In the genomic region with DNA sequence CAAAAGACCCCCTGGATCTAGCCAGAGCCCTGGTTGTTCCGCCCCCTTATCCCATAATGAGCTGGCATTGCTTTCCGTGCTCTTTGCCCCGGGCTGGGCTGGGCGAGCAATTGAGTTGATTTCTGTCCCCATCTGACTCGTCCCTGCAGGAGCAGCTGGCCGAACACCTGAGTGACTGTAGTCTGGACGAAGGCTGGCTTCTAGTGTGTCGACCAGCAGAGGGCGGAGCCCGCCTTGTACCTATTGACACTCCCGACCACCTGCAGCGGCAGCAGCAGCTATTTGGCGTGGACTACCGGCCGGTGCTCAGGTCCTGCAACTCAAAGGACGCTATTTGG, we compare ENCODE assay signal across 8 mouse cellular contexts. TPM values are rescaled to one million over a fixed set of nuclear protein-coding genes. Genes with fewer than 3 reads are reported as not detected.
DNase-seq lines count a peak whose midpoint lies in the region; ATAC-seq and TF ChIP-seq lines count a peak whose summit lies in the region.

No protein-coding gene starts in this region.

- peak; percentile 43 for TF ChIP-seq CTCF in left cerebral cortex, adult 2 months (IDR thresholded peaks at IDR 0.05)

- no peak for DNase-seq in left cerebral cortex, adult 2 months (ENCODE audit: extremely low spot score in 1 of 2, low spot score in 2 of 2)
- no peak for DNase-seq in left cerebral cortex, adult 9 months (ENCODE audit: low spot score in 2 of 2)
- peak; percentile 87 for DNase-seq in heart, embryonic 10.5 days (ENCODE audit: low spot score)
- DNase-seq in lung, postnatal 14 days: peak; percentile 51
- DNase-seq in skeletal muscle tissue, adult 2 months (ENCODE audit: low read depth, low spot score): peak; percentile 43
- no peak for DNase-seq in T-cell, adult 2 months (ENCODE audit: low spot score)

- no peaks in the 10 kb centered on the region for H3K9me3 ChIP-seq in heart, embryonic 10.5 days
- no peaks in the 10 kb centered on the region for H3K9me3 ChIP-seq in kidney, embryonic 16.5 days (ENCODE audit: low read length)

- peak overlapping the region; percentile 72; the same call in 1 of the 2 replicates for H3K27ac ChIP-seq in left cerebral cortex, adult 2 months
- H3K27ac ChIP-seq in heart, embryonic 10.5 days: peak overlapping the region; percentile 83
- H3K27ac ChIP-seq in kidney, embryonic 16.5 days (ENCODE audit: low read length): peak overlapping the region; percentile 75

- peak overlapping the region; percentile 98 for H3K4me2 ChIP-seq in kidney, embryonic 16.5 days (replicated peaks; ENCODE audit: low read depth, low read length)

- 0 out of 2 replicates have a peak, but pooled peaks have one; percentile 2 for ATAC-seq in common myeloid progenitor, adult 5-6 weeks (replicated peaks; ENCODE audit: low read depth, poor library complexity, severe bottlenecking)
- peak; percentile 28 for ATAC-seq in kidney, embryonic 16.5 days (ENCODE audit: low FRiP score, low TSS enrichment)

- 0 out of 2 replicates have a peak, but pooled peaks cover 10% of the 10 kb centered on the region for H3K27me3 ChIP-seq in heart, embryonic 10.5 days (ENCODE audit: insufficient read depth, poor library complexity, severe bottlenecking)
- H3K27me3 ChIP-seq in kidney, embryonic 16.5 days (ENCODE audit: insufficient read depth, low read length): no peaks in the 10 kb centered on the region

- H3K4me3 ChIP-seq in left cerebral cortex, adult 2 months: peak overlapping the region; percentile 99
- H3K4me3 ChIP-seq in heart, embryonic 10.5 days: peak overlapping the region; percentile 96
- H3K4me3 ChIP-seq in kidney, embryonic 16.5 days (ENCODE audit: low read length): peak overlapping the region; percentile 89

- under 1% methylated on average over 16 of the region's 16 CpGs for WGBS in heart, embryonic 10.5 days
- 0% methylated on average over 16 of the region's 16 CpGs for WGBS in kidney, embryonic 16.5 days

- peaks cover 26% of the 10 kb centered on the region for H3K4me1 ChIP-seq in heart, embryonic 10.5 days
- peaks cover 23% of the 10 kb centered on the region for H3K4me1 ChIP-seq in kidney, embryonic 16.5 days (ENCODE audit: insufficient read depth, low read length)

- intact Hi-C loops in left cerebral cortex, adult 2 months (cut with DNase I): loop anchor here (2.0 to 10.0 kb wide), 3 partner anchors 23 to 851 kb away; partner anchors contain the start of gene Eif2b3

- peak overlapping the region; percentile 83 for H3K9ac ChIP-seq in kidney, embryonic 16.5 days (replicated peaks; ENCODE audit: low read length)

- H3K36me3 ChIP-seq in heart, embryonic 10.5 days: peaks cover 26% of the 10 kb centered on the region
- peaks cover 12% of the 10 kb centered on the region; the same call in 1 of the 2 replicates for H3K36me3 ChIP-seq in kidney, embryonic 16.5 days (ENCODE audit: insufficient read depth, low read length)

RNA-seq across cellular contexts. Expression of gene Hectd3, which starts 0.7 kb away (rescaled TPM):
- 10 to 100 TPM; 41.9 to 43.6 TPM for total RNA-seq in left cerebral cortex, adult 2 months (2021)
- 11.0 and 13.2 TPM in 2 replicates for total RNA-seq in common myeloid progenitor, adult 5-6 weeks (2017)
- 6.6 and 8.3 TPM in 2 replicates for polyA plus RNA-seq in heart, embryonic 10.5 days (2016; fragmentation: Nextera tagmentation; extraction: Ambion mirVana)
- polyA plus RNA-seq in kidney, embryonic 16.5 days (2015; fragmentation: Nextera tagmentation; extraction: Ambion mirVana): 11.5 and 12.4 TPM in 2 replicates

RNA-seq across cellular contexts. Expression of gene Urod, which starts 1.6 kb away (rescaled TPM):
- total RNA-seq in left cerebral cortex, adult 2 months (2021): 10 to 100 TPM; 62.2 to 65.5 TPM
- total RNA-seq in common myeloid progenitor, adult 5-6 weeks (2017): 69.2 and 87.5 TPM in 2 replicates
- polyA plus RNA-seq in heart, embryonic 10.5 days (2016; fragmentation: Nextera tagmentation; extraction: Ambion mirVana): 128 and 133 TPM in 2 replicates
- 107 and 109 TPM in 2 replicates for polyA plus RNA-seq in kidney, embryonic 16.5 days (2015; fragmentation: Nextera tagmentation; extraction: Ambion mirVana)

RNA-seq across cellular contexts. Expression of gene Eif2b3, which starts 23.4 kb away (rescaled TPM):
- total RNA-seq in left cerebral cortex, adult 2 months (2021): 10 to 100 TPM; 14.8 to 21.3 TPM
- 41.6 and 48.6 TPM in 2 replicates for total RNA-seq in common myeloid progenitor, adult 5-6 weeks (2017)
- 40.6 and 54.8 TPM in 2 replicates for polyA plus RNA-seq in heart, embryonic 10.5 days (2016; fragmentation: Nextera tagmentation; extraction: Ambion mirVana)
- 45.2 and 45.8 TPM in 2 replicates for polyA plus RNA-seq in kidney, embryonic 16.5 days (2015; fragmentation: Nextera tagmentation; extraction: Ambion mirVana)

Comparison
In these comparisons a context has a peak if more than half of its experiments do, and no peak if none do; other contexts are left out.
1. DNase-seq: peak in heart, embryonic 10.5 days (single experiment), lung, postnatal 14 days (single experiment) and skeletal muscle tissue, adult 2 months (single experiment); none in left cerebral cortex, adult 2 months (0 of 2), left cerebral cortex, adult 9 months (0 of 2) and T-cell, adult 2 months (single experiment).
2. Peak in every context shown above with its lines, with median percentiles within 50 percentile points of each other: H3K27ac ChIP-seq and H3K4me3 ChIP-seq.